Mouse (Mus musculus): ENCODE data around the gene Arid5b.

DNA sequence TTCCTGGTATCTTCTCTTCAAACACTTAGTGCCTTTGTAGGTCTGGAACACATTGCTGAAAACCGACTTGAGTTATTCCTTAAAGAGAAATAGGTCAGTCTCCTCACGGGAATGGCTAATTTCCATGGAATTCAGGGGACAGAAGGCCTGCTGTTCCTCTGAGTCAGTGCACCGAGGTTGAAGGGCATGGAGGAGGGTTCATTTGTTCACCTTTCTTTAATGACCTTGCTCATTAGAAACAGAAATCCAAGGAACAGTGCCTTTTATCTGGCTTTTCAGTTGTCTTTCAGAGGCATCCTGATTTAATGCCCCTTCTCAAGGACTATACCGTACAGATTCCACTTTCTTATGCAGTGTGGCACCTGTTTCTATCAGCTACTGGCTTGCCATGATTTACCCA, 18.9 kb downstream of the Arid5b start:
- TF ChIP-seq POLR2A (IDR thresholded peaks at IDR 0.05; ENCODE audit: borderline replicate concordance, control insufficient read depth, low read depth, low read length): no peak
- TF ChIP-seq CTCF (IDR thresholded peaks at IDR 0.05; ENCODE audit: control insufficient read depth, insufficient read depth, low read length): no peak
